Mouse (Mus musculus): ENCODE results near the gene Obp2b. TPM values are rescaled to one million over a fixed set of nuclear protein-coding genes. Genes with fewer than 3 reads are reported as not detected.
A peak's percentile ranks its signal among the peaks of the same experiment; 100 is the strongest.
"Not testable (repeated sequence)": the region's sequence is repeated elsewhere in the genome, so short reads cannot be mapped to it uniquely, and the experiment has no call there.

The Obp2b gene
- total RNA-seq (2014; fragmentation: Nextera tagmentation) (not detected in 2 replicates), total RNA-seq (2017) (not detected in 2 replicates), polyA plus RNA-seq (2012) (not detected in 2 replicates)

DNA sequence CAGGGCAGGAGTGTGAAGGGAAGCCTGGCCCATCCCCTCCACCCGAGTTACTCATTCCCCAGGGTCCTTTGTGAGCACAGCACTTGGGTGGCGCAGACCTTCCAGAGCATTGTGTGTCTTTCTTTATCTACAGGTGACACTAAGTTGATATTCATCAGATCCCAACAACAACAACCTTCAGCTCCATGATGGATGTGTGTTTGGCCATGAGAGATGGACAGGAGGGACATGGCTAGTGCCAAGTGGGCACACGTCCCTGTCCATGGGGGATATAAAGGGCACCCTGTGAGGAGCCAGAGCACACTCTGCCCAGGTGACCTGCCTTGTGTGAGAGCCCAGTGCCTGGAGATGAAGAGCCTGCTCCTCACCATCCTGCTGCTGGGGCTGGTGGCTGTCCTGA lies at the start of gene Obp2b:
TSS of gene Obp2b (plus strand) at position 301 of the 400 bp plus-strand sequence.
- not testable (repeated sequence) for H3K9me3 ChIP-seq (replicated peaks); H3K36me3 ChIP-seq (replicated peaks); ATAC-seq (ENCODE audit: extremely low read depth, insufficient number of reproducible peaks, low FRiP score, poor library complexity, severe bottlenecking); H3K27me3 ChIP-seq (ENCODE audit: insufficient read depth, low read length); DNase-seq (ENCODE audit: low spot score); H3K4me3 ChIP-seq (ENCODE audit: low read depth, low read length); H3K4me1 ChIP-seq (ENCODE audit: insufficient read depth, low read depth, low read length)

DNA sequence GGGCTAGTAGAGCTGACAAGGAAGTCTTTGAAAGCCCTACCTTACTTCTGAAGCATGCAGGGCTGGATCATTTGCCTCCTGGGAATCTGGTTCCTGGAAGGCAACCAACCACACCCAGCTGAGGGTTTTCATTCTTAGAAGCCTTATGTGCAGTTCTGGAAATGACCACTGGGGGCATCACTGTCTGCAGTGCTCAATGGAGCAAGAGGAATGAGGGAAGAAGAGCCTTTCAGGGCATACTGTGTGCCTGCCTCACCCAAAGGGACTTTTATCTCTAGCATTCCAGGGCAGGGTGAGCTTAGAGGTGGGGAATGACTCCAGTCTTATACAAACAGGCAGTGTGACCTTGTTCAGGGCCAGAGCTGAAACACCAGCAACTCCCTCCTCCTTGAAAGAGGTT lies 42.2 kb upstream of the Obp2b start:
- TF ChIP-seq CTCF (IDR thresholded peaks at IDR 0.05; ENCODE audit: low read depth, low read length) (peak; percentile 85), TAL1 (conservative IDR thresholded peaks at IDR 0.05; ENCODE audit: low read depth, low read length) (no peak), GATA1 (IDR thresholded peaks at IDR 0.05; ENCODE audit: borderline replicate concordance, low read length) (no peak)
- ATAC-seq (ENCODE audit: extremely low read depth, insufficient number of reproducible peaks, low FRiP score, poor library complexity, severe bottlenecking), result no peak
- peaks cover 8% of the 10 kb centered on the region; the same call in 1 of the 2 replicates for H3K27me3 ChIP-seq (ENCODE audit: insufficient read depth, low read length)
- no peaks in the 10 kb centered on the region for H3K36me3 ChIP-seq (replicated peaks)
- H3K9me3 ChIP-seq (replicated peaks), result no peaks in the 10 kb centered on the region
- H3K4me3 ChIP-seq (ENCODE audit: low read depth, low read length), result no peak overlapping the region
- peak; percentile 20 for DNase-seq (ENCODE audit: low spot score)
- no peaks in the 10 kb centered on the region for H3K4me1 ChIP-seq (ENCODE audit: insufficient read depth, low read depth, low read length)

DNA sequence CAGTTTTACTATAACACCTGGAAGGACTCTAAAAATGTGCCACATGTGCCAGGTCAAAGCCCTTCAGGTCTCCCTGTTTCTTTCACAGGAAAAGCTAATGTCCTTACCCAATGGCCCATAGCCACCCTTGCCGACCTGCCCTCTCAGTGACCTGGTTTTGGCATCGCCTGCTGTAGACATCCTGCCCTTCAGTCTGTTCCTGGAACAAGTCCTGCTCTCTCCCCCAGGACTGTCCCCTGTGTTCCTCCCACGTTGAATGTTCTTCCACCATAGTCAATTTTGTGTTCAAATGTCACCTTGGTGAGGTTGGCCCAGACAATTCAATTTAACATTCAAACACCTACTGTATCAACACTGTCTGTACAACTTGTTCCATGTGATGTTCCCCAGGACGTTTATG lies 39.9 kb upstream of the Obp2b start:
- no peak for DNase-seq (ENCODE audit: low spot score)
- Histone ChIP-seq H3K36me3 (replicated peaks) (no peaks in the 10 kb centered on the region), H3K4me3 (ENCODE audit: low read depth, low read length) (no peak overlapping the region), H3K9me3 (replicated peaks) (no peaks in the 10 kb centered on the region), H3K27me3 (ENCODE audit: insufficient read depth, low read length) (peaks cover 11% of the 10 kb centered on the region; the same call in 1 of the 2 replicates), H3K4me1 (ENCODE audit: insufficient read depth, low read depth, low read length) (no peaks in the 10 kb centered on the region)
- no peak for ATAC-seq (ENCODE audit: extremely low read depth, insufficient number of reproducible peaks, low FRiP score, poor library complexity, severe bottlenecking)
- TF ChIP-seq GATA1 (IDR thresholded peaks at IDR 0.05; ENCODE audit: borderline replicate concordance, low read length) (no peak), TAL1 (conservative IDR thresholded peaks at IDR 0.05; ENCODE audit: low read depth, low read length) (no peak), GATA2 (IDR thresholded peaks at IDR 0.05; ENCODE audit: borderline replicate concordance, low read depth, low read length) (no peak), CTCF (IDR thresholded peaks at IDR 0.05; ENCODE audit: low read depth, low read length) (no peak), POLR2AphosphoS5 (IDR thresholded peaks at IDR 0.05; ENCODE audit: insufficient replicate concordance, low read depth, low read length) (no peak)

DNA sequence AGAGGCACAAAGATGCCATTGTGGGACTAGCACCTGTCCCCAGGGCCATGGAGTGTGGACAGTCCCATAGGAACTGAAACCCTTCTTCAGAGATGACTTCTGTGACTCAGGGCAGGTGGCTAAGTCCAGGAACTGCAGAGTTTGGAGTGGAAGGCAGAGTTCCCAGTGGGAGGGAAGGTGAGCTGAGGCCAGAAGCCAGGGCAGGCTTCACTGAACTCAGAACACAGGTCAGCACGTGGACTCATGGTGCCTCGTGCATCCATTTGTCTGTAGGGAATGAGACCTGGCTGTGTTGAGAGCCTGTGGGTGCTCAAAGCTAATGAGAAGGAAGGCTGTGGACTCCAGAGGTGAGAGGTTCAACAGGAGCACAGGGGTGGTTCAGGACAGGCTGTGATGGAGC lies 38.1 kb upstream of the Obp2b start:
- TF ChIP-seq POLR2AphosphoS5 (IDR thresholded peaks at IDR 0.05; ENCODE audit: insufficient replicate concordance, low read depth, low read length) (no peak), GATA2 (IDR thresholded peaks at IDR 0.05; ENCODE audit: borderline replicate concordance, low read depth, low read length) (no peak), CTCF (IDR thresholded peaks at IDR 0.05; ENCODE audit: low read depth, low read length) (no peak), GATA1 (IDR thresholded peaks at IDR 0.05; ENCODE audit: borderline replicate concordance, low read length) (no peak), TAL1 (conservative IDR thresholded peaks at IDR 0.05; ENCODE audit: low read depth, low read length) (no peak)
- H3K27me3 ChIP-seq (ENCODE audit: insufficient read depth, low read length), result peaks cover 11% of the 10 kb centered on the region; the same call in 1 of the 2 replicates
- DNase-seq (ENCODE audit: low spot score) (no peak), ATAC-seq (ENCODE audit: extremely low read depth, insufficient number of reproducible peaks, low FRiP score, poor library complexity, severe bottlenecking) (no peak)
- no peak overlapping the region for H3K4me3 ChIP-seq (ENCODE audit: low read depth, low read length)
- H3K36me3 ChIP-seq (replicated peaks), result no peaks in the 10 kb centered on the region
- no peaks in the 10 kb centered on the region for H3K9me3 ChIP-seq (replicated peaks)
- no peaks in the 10 kb centered on the region for H3K4me1 ChIP-seq (ENCODE audit: insufficient read depth, low read depth, low read length)

DNA sequence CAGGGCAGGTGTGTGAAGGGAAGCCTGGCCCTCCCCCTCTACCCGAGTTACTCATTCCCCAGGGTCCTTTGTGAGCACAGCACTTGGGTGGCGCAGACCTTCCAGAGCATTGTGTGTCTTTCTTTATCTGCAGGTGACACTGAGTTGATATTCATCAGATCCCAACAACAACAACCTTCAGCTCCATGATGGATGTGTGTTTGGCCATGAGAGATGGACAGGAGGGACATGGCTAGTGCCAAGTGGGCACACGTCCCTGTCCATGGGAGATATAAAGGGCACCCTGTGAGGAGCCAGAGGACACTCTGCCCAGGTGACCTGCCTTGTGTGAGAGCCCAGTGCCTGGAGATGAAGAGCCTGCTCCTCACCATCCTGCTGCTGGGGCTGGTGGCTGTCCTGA lies 37.1 kb upstream of the Obp2b start, which contains the start of gene Obp2a:
TSS of gene Obp2a (plus strand) at position 301 of the 400 bp plus-strand sequence.
- H3K4me1 ChIP-seq (ENCODE audit: insufficient read depth, low read depth, low read length); H3K36me3 ChIP-seq (replicated peaks); H3K4me3 ChIP-seq (ENCODE audit: low read depth, low read length); ATAC-seq (ENCODE audit: extremely low read depth, insufficient number of reproducible peaks, low FRiP score, poor library complexity, severe bottlenecking); H3K9me3 ChIP-seq (replicated peaks); DNase-seq (ENCODE audit: low spot score): not testable (repeated sequence)
- peaks cover 11% of the 10 kb centered on the region; the same call in 1 of the 2 replicates for H3K27me3 ChIP-seq (ENCODE audit: insufficient read depth, low read length)

DNA sequence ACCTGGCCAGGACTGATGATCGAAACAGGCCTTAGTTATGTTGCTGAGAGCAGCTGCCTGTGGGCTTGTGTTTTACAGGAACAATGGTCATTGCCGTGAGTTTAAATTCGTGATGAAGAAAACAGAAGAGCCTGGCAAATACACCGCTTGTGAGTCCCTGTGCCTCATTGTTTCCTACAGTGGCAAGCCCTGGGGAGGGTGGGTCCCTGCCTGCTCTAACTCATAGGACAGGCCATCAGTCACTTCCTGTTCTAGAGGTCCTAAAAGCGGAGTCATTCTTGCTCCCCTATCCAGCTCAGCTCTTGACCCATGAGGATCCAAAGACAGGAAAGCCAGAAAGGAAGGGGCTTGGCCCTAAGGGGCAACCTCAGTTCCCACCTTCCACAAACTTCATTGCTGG lies 35.8 kb upstream of the Obp2b start:
- TF ChIP-seq GATA1 (IDR thresholded peaks at IDR 0.05; ENCODE audit: borderline replicate concordance, low read length), result no peak
- TF ChIP-seq TAL1 (conservative IDR thresholded peaks at IDR 0.05; ENCODE audit: low read depth, low read length), result no peak
- TF ChIP-seq GATA2 (IDR thresholded peaks at IDR 0.05; ENCODE audit: borderline replicate concordance, low read depth, low read length), result no peak
- no peak for TF ChIP-seq POLR2AphosphoS5 (IDR thresholded peaks at IDR 0.05; ENCODE audit: insufficient replicate concordance, low read depth, low read length)
- TF ChIP-seq CTCF (IDR thresholded peaks at IDR 0.05; ENCODE audit: low read depth, low read length), result no peak
- no peak overlapping the region for H3K4me3 ChIP-seq (ENCODE audit: low read depth, low read length)
- DNase-seq (ENCODE audit: low spot score), result no peak
- no peaks in the 10 kb centered on the region for H3K36me3 ChIP-seq (replicated peaks)
- peaks cover 11% of the 10 kb centered on the region; the same call in 1 of the 2 replicates for H3K27me3 ChIP-seq (ENCODE audit: insufficient read depth, low read length)
- H3K4me1 ChIP-seq (ENCODE audit: insufficient read depth, low read depth, low read length), result no peaks in the 10 kb centered on the region
- no peak for ATAC-seq (ENCODE audit: extremely low read depth, insufficient number of reproducible peaks, low FRiP score, poor library complexity, severe bottlenecking)
- H3K9me3 ChIP-seq (replicated peaks), result no peaks in the 10 kb centered on the region

DNA sequence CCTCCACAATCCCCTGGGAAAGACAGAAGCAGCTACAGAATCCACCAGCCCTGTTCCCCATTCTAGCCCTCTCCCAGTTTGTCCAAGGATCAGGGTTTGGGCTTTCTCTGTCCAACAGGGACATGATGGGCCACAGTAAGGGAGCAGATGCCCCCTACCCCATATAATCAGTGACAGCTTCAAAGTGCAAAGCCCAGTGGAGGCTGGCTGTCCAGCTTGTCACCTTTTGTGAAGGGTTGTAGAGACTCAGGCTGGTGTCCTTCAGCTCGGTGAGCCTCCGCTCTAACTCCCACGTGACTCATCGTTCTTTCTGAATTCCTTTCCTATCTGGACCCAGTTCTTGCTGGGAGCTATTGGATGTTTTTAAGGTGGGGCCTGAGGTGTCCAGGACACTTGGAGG lies 33.1 kb upstream of the Obp2b start:
- DNase-seq (ENCODE audit: low spot score), result no peak
- Histone ChIP-seq H3K9me3 (replicated peaks) (no peaks in the 10 kb centered on the region), H3K4me1 (ENCODE audit: insufficient read depth, low read depth, low read length) (no peaks in the 10 kb centered on the region), H3K27me3 (ENCODE audit: insufficient read depth, low read length) (peaks cover 12% of the 10 kb centered on the region), H3K4me3 (ENCODE audit: low read depth, low read length) (no peak overlapping the region), H3K36me3 (replicated peaks) (no peaks in the 10 kb centered on the region)
- no peak for TF ChIP-seq CTCF (IDR thresholded peaks at IDR 0.05; ENCODE audit: low read depth, low read length)
- no peak for TF ChIP-seq GATA2 (IDR thresholded peaks at IDR 0.05; ENCODE audit: borderline replicate concordance, low read depth, low read length)
- no peak for TF ChIP-seq GATA1 (IDR thresholded peaks at IDR 0.05; ENCODE audit: borderline replicate concordance, low read length)
- TF ChIP-seq POLR2AphosphoS5 (IDR thresholded peaks at IDR 0.05; ENCODE audit: insufficient replicate concordance, low read depth, low read length), result no peak
- ATAC-seq (ENCODE audit: extremely low read depth, insufficient number of reproducible peaks, low FRiP score, poor library complexity, severe bottlenecking), result no peak
